Mouse (Mus musculus): ENCODE data around the gene Stn1. TPM values are rescaled to one million over a fixed set of nuclear protein-coding genes. Genes with fewer than 3 reads are reported as not detected.

The Stn1 gene
- polyA plus RNA-seq, 1 experiment from 2014 or later = 7.2 TPM

DNA sequence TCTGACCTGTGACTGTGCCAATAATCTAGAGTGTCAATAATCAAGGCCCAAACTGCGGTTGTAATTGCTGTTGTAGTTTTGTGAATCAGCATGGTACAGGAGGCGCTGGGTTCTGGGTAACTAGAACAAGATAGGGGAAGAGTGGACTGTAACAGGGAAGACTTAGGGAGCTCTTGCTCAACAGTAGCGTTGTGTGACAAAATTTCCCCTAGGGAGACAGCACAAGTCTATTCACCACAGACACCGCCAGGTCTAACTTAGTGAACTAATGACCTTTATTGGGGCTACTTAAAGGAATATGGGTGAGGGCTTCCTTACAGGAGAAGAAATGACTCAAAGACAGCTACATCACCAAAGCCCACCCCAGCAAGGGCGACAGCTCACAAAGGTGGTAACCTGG lies 32.7 kb upstream of the Stn1 start:
- H3K4me3 ChIP-seq (ENCODE audit: low read depth, low read length) = no peak overlapping the region
- no peak for ATAC-seq (ENCODE audit: low read depth)
- no peak overlapping the region for H3K4me2 ChIP-seq (ENCODE audit: low read depth, low read length)
- H3K4me1 ChIP-seq (ENCODE audit: control insufficient read depth, low read depth, low read length) = no peaks in the 10 kb centered on the region
- no peaks in the 10 kb centered on the region for H3K27me3 ChIP-seq (ENCODE audit: control insufficient read depth, insufficient read depth, low read depth, low read length)
- H3K36me3 ChIP-seq (ENCODE audit: control insufficient read depth, insufficient read depth) = no peaks in the 10 kb centered on the region
- H3K9me3 ChIP-seq (replicated peaks; ENCODE audit: control insufficient read depth, low read length) = no peaks in the 10 kb centered on the region
- WGBS (ENCODE audit: insufficient replicate concordance) = 73% methylated on average over 5 of the region's 5 CpGs
- H3K27ac ChIP-seq (ENCODE audit: low read length) = no peak overlapping the region
- H3K9ac ChIP-seq (ENCODE audit: low read depth, low read length) = no peak overlapping the region

DNA sequence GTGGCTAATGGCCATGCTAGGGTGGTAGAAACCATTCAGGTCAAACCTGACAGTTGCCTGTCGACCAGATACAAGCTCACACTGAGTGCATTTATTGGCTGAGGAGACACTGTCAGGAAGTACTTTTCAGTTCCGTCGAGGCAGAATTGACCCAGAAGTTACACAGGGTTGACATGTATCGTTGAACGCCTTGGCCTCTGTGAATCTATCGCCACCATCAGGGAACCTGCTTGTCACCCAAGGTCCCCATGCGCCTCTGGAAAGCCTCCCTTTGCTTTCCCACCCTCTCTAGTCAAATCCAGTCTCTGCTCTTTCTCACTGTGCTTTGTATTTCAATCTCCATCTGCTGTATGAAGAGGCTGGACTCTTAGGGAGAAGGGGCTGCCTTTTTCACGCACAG lies 28.7 kb upstream of the Stn1 start:
- no peaks in the 10 kb centered on the region for H3K36me3 ChIP-seq (ENCODE audit: control insufficient read depth, insufficient read depth)
- H3K4me2 ChIP-seq (ENCODE audit: low read depth, low read length) = no peak overlapping the region
- no peak for ATAC-seq (ENCODE audit: low read depth)
- no peak overlapping the region for H3K9ac ChIP-seq (ENCODE audit: low read depth, low read length)
- H3K27me3 ChIP-seq (ENCODE audit: control insufficient read depth, insufficient read depth, low read depth, low read length) = no peaks in the 10 kb centered on the region
- no peaks in the 10 kb centered on the region for H3K9me3 ChIP-seq (replicated peaks; ENCODE audit: control insufficient read depth, low read length)
- no peak overlapping the region for H3K27ac ChIP-seq (ENCODE audit: low read length)
- WGBS (ENCODE audit: insufficient replicate concordance) = 65% methylated on average over 8 of the region's 8 CpGs
- no peak overlapping the region for H3K4me3 ChIP-seq (ENCODE audit: low read depth, low read length)
- H3K4me1 ChIP-seq (ENCODE audit: control insufficient read depth, low read depth, low read length) = peaks cover under 1% of the 10 kb centered on the region; the same call in 1 of the 2 replicates

DNA sequence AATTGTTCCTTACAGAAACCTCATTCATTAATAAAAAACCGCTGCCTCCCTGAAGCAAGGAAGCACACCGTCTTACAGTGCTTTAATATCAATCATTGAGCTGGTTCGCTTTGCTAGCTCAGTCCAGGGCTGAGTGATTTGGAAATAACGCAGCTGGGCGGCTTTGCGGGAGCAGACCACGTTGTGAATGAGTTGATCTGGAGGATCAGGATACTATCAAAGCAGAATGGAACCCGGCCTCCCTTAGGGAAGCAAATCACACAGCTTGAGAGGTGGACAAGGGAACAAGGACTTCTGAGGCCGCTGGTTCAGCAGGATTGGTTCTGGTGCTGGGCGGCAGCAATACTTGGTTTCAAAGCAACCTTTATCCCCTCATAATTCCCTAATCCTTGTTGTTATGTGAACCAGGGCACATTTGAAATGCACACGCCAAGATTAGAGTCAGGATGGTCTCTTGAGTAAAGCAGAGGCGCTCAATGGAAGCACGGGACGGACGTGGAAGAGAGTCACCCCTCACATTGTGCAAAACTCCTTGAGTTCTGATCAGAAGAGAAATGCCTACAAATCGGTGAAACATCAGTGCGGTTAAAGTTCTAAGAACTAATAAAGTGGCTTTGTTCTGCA lies 27.8 kb upstream of the Stn1 start:
- no peak for ATAC-seq (ENCODE audit: low read depth)
- Histone ChIP-seq H3K9ac (ENCODE audit: low read depth, low read length) (no peak overlapping the region), H3K27ac (ENCODE audit: low read length) (no peak overlapping the region), H3K4me2 (ENCODE audit: low read depth, low read length) (no peak overlapping the region), H3K4me1 (ENCODE audit: control insufficient read depth, low read depth, low read length) (peaks cover 9% of the 10 kb centered on the region), H3K4me3 (ENCODE audit: low read depth, low read length) (no peak overlapping the region), H3K27me3 (ENCODE audit: control insufficient read depth, insufficient read depth, low read depth, low read length) (no peaks in the 10 kb centered on the region), H3K36me3 (ENCODE audit: control insufficient read depth, insufficient read depth) (no peaks in the 10 kb centered on the region), H3K9me3 (replicated peaks; ENCODE audit: control insufficient read depth, low read length) (no peaks in the 10 kb centered on the region)
- WGBS (ENCODE audit: insufficient replicate concordance) = 76% methylated on average over 17 of the region's 17 CpGs

DNA sequence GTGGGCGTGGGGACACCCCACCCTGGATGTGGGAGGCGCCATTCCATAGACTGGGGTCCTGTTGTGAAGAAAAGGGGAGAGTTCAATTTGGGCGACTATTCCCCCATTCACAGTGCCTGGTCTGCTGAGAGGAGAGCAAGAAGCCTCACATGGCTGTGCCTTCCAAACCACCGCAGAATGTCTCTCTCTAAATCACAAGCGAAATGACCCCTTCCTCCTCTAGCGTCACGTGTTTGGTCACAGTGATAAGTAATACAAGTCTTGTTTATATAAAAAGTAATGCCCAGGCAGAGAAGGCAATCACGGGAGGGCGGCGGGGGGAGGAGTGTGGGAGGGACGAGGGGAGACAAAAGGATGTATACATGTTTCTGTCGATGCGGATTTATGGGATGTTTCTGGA lies 26.4 kb upstream of the Stn1 start:
- 49% methylated on average over 13 of the region's 13 CpGs for WGBS (ENCODE audit: insufficient replicate concordance)
- Histone ChIP-seq H3K4me1 (ENCODE audit: control insufficient read depth, low read depth, low read length) (peaks cover 10% of the 10 kb centered on the region), H3K36me3 (ENCODE audit: control insufficient read depth, insufficient read depth) (no peaks in the 10 kb centered on the region), H3K4me3 (ENCODE audit: low read depth, low read length) (no peak overlapping the region), H3K27ac (ENCODE audit: low read length) (no peak overlapping the region), H3K9ac (ENCODE audit: low read depth, low read length) (no peak overlapping the region), H3K9me3 (replicated peaks; ENCODE audit: control insufficient read depth, low read length) (no peaks in the 10 kb centered on the region), H3K4me2 (ENCODE audit: low read depth, low read length) (no peak overlapping the region), H3K27me3 (ENCODE audit: control insufficient read depth, insufficient read depth, low read depth, low read length) (no peaks in the 10 kb centered on the region)
- ATAC-seq (ENCODE audit: low read depth) = no peak

DNA sequence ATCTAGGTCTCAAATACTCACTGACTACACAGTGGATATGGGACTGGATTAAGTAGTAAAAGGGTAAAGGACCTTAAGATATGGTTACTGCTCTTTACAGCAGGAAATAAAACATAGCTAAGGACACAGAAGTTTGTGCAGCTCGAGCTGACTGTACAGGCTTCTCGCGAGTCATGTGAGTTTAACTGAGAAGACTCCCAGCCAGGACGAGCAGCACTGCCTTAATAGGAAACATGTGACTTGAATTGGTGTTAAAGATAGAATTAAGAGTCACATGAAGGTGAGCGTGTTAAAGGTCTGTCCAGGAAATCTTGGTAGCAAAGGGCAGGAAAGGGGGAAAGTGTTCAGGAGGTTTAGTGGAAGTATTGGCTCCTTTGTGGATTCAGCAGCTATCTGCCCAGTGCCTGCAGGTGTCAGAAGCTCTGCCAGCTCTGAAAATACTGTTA lies 24.7 kb upstream of the Stn1 start:
- Histone ChIP-seq H3K4me3 (ENCODE audit: low read depth, low read length) (no peak overlapping the region), H3K9me3 (replicated peaks; ENCODE audit: control insufficient read depth, low read length) (no peaks in the 10 kb centered on the region), H3K36me3 (ENCODE audit: control insufficient read depth, insufficient read depth) (no peaks in the 10 kb centered on the region), H3K27ac (ENCODE audit: low read length) (no peak overlapping the region), H3K27me3 (ENCODE audit: control insufficient read depth, insufficient read depth, low read depth, low read length) (no peaks in the 10 kb centered on the region), H3K4me1 (ENCODE audit: control insufficient read depth, low read depth, low read length) (peaks cover 10% of the 10 kb centered on the region), H3K4me2 (ENCODE audit: low read depth, low read length) (no peak overlapping the region), H3K9ac (ENCODE audit: low read depth, low read length) (no peak overlapping the region)
- no peak for ATAC-seq (ENCODE audit: low read depth)
- 56% methylated on average over 5 of the region's 5 CpGs for whole genome bisulfite sequencing (ENCODE audit: insufficient replicate concordance)

DNA sequence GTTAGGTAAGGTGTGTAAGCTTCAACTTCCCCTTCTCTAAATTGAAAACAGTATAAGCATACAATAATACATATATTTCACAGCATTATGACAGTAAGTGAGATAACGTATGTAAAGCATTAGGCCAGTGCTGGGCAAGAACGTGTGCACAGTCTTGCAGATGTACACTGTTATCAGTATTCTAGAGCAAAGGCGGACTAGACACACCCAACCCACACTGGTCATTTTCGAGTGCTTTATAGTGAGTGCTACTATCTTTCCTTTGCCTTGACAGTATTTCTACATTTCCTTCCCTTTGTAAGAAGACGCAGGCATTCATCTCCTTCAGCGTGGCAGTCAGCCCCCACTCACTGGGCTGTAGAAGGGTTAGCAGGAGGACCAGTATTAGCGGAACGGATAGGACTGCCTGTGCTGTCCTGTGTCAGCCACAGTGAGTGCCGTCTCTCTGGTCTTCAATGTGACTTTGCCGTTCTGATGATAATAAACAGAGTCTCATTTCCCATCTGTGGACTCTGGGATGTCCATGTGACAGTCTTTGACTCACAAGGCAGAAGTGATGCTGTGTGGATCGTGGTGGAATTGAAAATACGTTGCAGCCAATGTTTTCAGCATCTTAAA lies 23.3 kb upstream of the Stn1 start:
- H3K4me2 ChIP-seq (ENCODE audit: low read depth, low read length) = peak overlapping the region; percentile 13
- H3K4me1 ChIP-seq (ENCODE audit: control insufficient read depth, low read depth, low read length) = peaks cover 10% of the 10 kb centered on the region
- H3K36me3 ChIP-seq (ENCODE audit: control insufficient read depth, insufficient read depth) = no peaks in the 10 kb centered on the region
- peak; percentile 82 for ATAC-seq (ENCODE audit: low read depth)
- WGBS (ENCODE audit: insufficient replicate concordance) = 30% methylated on average over 12 of the region's 12 CpGs
- no peak overlapping the region for H3K27ac ChIP-seq (ENCODE audit: low read length)
- no peak overlapping the region for H3K4me3 ChIP-seq (ENCODE audit: low read depth, low read length)
- no peaks in the 10 kb centered on the region for H3K9me3 ChIP-seq (replicated peaks; ENCODE audit: control insufficient read depth, low read length)
- no peaks in the 10 kb centered on the region for H3K27me3 ChIP-seq (ENCODE audit: control insufficient read depth, insufficient read depth, low read depth, low read length)
- H3K9ac ChIP-seq (ENCODE audit: low read depth, low read length) = no peak overlapping the region

DNA sequence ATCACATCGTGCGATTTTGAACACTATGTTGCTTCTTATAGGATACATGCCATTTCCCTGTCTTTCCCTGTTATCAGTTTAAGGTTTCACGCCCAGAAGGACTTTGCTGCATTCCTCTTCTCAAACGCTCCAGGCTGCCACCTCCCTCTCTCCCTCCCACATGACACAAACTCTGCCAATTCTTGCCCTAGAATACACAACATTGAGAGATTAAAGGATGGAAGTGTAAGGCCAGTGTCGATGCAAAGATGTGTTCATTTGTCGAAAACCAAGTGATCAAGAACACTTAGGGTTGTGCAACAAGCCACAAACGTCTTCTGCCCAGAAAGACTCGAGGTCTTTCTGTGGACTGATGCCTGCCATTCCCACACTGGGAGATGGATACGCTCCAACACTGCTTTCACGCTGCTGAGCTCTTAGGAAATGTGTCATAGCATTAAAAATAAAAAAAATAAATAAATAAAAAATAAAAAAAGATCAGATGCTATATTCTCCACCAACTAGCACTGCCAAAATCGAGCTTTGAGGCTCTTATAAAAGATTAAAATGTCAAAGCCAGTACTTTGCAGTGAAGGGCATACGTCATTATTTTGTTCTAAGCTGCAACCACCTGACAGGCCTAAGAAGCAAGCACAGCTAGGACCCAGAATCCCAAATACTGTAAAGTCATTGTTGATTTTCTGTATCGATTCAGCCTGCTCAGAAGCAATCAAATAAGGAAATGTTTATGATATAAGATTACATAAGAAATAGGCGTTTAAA lies 22.6 kb upstream of the Stn1 start:
- H3K36me3 ChIP-seq (ENCODE audit: control insufficient read depth, insufficient read depth) = no peaks in the 10 kb centered on the region
- H3K9me3 ChIP-seq (replicated peaks; ENCODE audit: control insufficient read depth, low read length) = no peaks in the 10 kb centered on the region
- H3K27ac ChIP-seq (ENCODE audit: low read length) = no peak overlapping the region
- no peak overlapping the region for H3K4me2 ChIP-seq (ENCODE audit: low read depth, low read length)
- no peaks in the 10 kb centered on the region for H3K27me3 ChIP-seq (ENCODE audit: control insufficient read depth, insufficient read depth, low read depth, low read length)
- peaks cover 10% of the 10 kb centered on the region for H3K4me1 ChIP-seq (ENCODE audit: control insufficient read depth, low read depth, low read length)
- no peak for ATAC-seq (ENCODE audit: low read depth)
- WGBS (ENCODE audit: insufficient replicate concordance) = 61% methylated on average over 14 of the region's 14 CpGs
- H3K4me3 ChIP-seq (ENCODE audit: low read depth, low read length) = no peak overlapping the region
- no peak overlapping the region for H3K9ac ChIP-seq (ENCODE audit: low read depth, low read length)

DNA sequence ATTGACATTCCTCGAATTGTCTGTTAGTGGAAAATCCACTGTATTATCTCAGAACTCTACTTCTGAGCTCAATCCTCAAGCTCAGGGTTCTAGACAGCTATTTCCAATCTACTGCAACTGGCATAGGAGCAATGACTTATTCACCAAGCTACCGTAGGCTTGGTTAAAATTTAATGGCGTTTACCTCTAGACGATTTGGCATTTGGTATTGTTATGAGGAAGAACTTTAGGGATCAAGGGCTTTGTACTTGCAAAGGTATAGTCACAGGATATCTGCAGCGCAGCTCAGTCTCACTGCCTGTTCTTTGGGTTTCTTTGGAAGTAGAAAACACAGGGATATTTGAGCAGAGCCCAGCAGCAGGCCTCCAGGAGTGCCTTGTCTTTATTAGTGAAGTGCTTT lies 21.8 kb upstream of the Stn1 start:
- 83% methylated on average over 5 of the region's 5 CpGs for WGBS (ENCODE audit: insufficient replicate concordance)
- Histone ChIP-seq H3K27ac (ENCODE audit: low read length) (no peak overlapping the region), H3K4me3 (ENCODE audit: low read depth, low read length) (no peak overlapping the region), H3K27me3 (ENCODE audit: control insufficient read depth, insufficient read depth, low read depth, low read length) (no peaks in the 10 kb centered on the region), H3K4me2 (ENCODE audit: low read depth, low read length) (no peak overlapping the region), H3K4me1 (ENCODE audit: control insufficient read depth, low read depth, low read length) (peaks cover 10% of the 10 kb centered on the region), H3K9ac (ENCODE audit: low read depth, low read length) (no peak overlapping the region), H3K9me3 (replicated peaks; ENCODE audit: control insufficient read depth, low read length) (no peaks in the 10 kb centered on the region), H3K36me3 (ENCODE audit: control insufficient read depth, insufficient read depth) (no peaks in the 10 kb centered on the region)
- ATAC-seq (ENCODE audit: low read depth) = no peak

DNA sequence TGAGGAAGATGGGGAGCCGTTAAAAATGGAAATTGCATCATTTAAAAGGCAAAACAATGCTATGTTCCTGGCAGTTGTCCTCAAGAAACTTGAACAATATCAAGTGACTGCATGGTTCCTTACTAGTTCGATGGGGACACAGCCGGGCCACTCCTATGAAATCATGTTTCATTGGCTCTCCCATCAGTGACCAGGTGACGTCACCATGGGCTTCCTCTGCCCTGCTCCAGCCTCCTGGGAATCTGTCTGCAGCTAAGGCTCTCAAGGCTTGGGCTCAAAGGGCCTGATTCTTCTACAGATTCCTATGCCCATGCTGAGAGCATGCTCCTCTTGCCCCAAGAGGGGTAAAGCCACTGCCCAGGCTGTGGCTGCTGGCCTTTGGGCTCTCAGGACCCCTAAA lies 12.3 kb upstream of the Stn1 start:
- Histone ChIP-seq H3K4me2 (ENCODE audit: low read depth, low read length) (no peak overlapping the region), H3K27ac (ENCODE audit: low read length) (no peak overlapping the region), H3K36me3 (ENCODE audit: control insufficient read depth, insufficient read depth) (no peaks in the 10 kb centered on the region), H3K9me3 (replicated peaks; ENCODE audit: control insufficient read depth, low read length) (no peaks in the 10 kb centered on the region), H3K27me3 (ENCODE audit: control insufficient read depth, insufficient read depth, low read depth, low read length) (no peaks in the 10 kb centered on the region), H3K4me1 (ENCODE audit: control insufficient read depth, low read depth, low read length) (no peaks in the 10 kb centered on the region; the same call in 1 of the 2 replicates), H3K4me3 (ENCODE audit: low read depth, low read length) (no peak overlapping the region), H3K9ac (ENCODE audit: low read depth, low read length) (no peak overlapping the region)
- 72% methylated on average over 4 of the region's 4 CpGs for WGBS (ENCODE audit: insufficient replicate concordance)
- no peak for ATAC-seq (ENCODE audit: low read depth)

All from liver, embryonic 16.5 days (tissue).